Mouse (Mus musculus) heart, postnatal 0 days (tissue): ENCODE measurements around the gene Cd276.

Source experiments
- CTCF ChIP-seq: IDR thresholded peaks from 2 replicates; pipeline ENCODE4 v1.5.1; 2016; ENCODE audit warnings: antibody characterized with exemption, control low read depth, low read depth
- EP300 ChIP-seq: IDR thresholded peaks from 2 replicates; pipeline ENCODE4 v1.6.1; 2016; ENCODE audit warnings: antibody characterized with exemption, low read depth

GRCm38 (mm10) chr9:58525108-58525507, 30.1 kb downstream of the Cd276 start:
- no peak for TF ChIP-seq CTCF
- TF ChIP-seq EP300 = no peak
